Mouse (Mus musculus) kidney, embryonic 14.5 days (tissue): ENCODE results near the gene Rab3c. TPM values are rescaled to one million over a fixed set of nuclear protein-coding genes. Genes with fewer than 3 reads are reported as not detected.

Source experiments
- ATAC-seq: fragments of 200-750 bp; cut with Nextera tagmentation; 2 replicates; pipeline ENCODE4 v1.8.0; 2017; ENCODE audit warnings: moderate number of reproducible peaks, mild to moderate bottlenecking, moderate TSS enrichment, moderate library complexity; ENCODE audit not compliant: low FRiP score, low TSS enrichment
- H3K27ac ChIP-seq: fragments of 300-500 bp; sonication (generic); 2 replicates; pipeline ENCODE4 v1.5.1; 2014; ENCODE audit warnings: low read depth, mild to moderate bottlenecking, low read length, moderate library complexity, mixed read lengths
- H3K27me3 ChIP-seq: fragments of 300-500 bp; sonication (generic); 2 replicates; pipeline ENCODE4 v1.6.1; 2014; ENCODE audit warnings: mild to moderate bottlenecking, low read length; ENCODE audit not compliant: control insufficient read depth, insufficient read depth
- H3K36me3 ChIP-seq: fragments of 300-500 bp; sonication (generic); 2 replicates; pipeline ENCODE4 v1.6.1; 2014; ENCODE audit warnings: low read length, mixed read lengths; ENCODE audit not compliant: control insufficient read depth, insufficient read depth
- H3K4me1 ChIP-seq: fragments of 300-500 bp; sonication (generic); 2 replicates; pipeline ENCODE4 v1.6.1; 2014; ENCODE audit warnings: low read length, mixed read lengths; ENCODE audit not compliant: control insufficient read depth, insufficient read depth
- H3K4me2 ChIP-seq: fragments of 300-500 bp; sonication (generic); replicated peaks from 2 replicates; pipeline ENCODE4 v1.6.1; 2014; ENCODE audit warnings: low read depth, mild to moderate bottlenecking, low read length
- H3K4me3 ChIP-seq: fragments of 300-500 bp; sonication (generic); 2 replicates; pipeline ENCODE4 v1.5.1; 2014; ENCODE audit warnings: mild to moderate bottlenecking, low read length
- H3K9ac ChIP-seq: fragments of 300-500 bp; sonication (generic); 2 replicates; pipeline ENCODE4 v1.6.1; 2014; ENCODE audit warnings: low read depth, mild to moderate bottlenecking, low read length, moderate library complexity
- H3K9me3 ChIP-seq: fragments of 300-500 bp; sonication (generic); 2 replicates; pipeline ENCODE4 v1.6.1; 2016; ENCODE audit warnings: low read length; ENCODE audit not compliant: control insufficient read depth
- WGBS: fragments of 180-500 bp; shearing (Covaris S2); extraction: QIAGEN DNeasy Blood & Tissue Kit; methylation state at CpG from one replicate; pipeline ENCODE4 v1.1.7; 2014; 5-methylcytosine and 5-hydroxymethylcytosine counted together
- polyA plus RNA-seq: library from polyadenylated mRNA; unstranded; fragments of >200 nt; fragmentation: Nextera tagmentation; extraction: Ambion mirVana; gene quantifications from 2 replicates; pipeline ENCODE4 v1.2.1, GENCODE M21; 2014

The Rab3c gene
- not detected in 2 replicates for polyA plus RNA-seq

DNA sequence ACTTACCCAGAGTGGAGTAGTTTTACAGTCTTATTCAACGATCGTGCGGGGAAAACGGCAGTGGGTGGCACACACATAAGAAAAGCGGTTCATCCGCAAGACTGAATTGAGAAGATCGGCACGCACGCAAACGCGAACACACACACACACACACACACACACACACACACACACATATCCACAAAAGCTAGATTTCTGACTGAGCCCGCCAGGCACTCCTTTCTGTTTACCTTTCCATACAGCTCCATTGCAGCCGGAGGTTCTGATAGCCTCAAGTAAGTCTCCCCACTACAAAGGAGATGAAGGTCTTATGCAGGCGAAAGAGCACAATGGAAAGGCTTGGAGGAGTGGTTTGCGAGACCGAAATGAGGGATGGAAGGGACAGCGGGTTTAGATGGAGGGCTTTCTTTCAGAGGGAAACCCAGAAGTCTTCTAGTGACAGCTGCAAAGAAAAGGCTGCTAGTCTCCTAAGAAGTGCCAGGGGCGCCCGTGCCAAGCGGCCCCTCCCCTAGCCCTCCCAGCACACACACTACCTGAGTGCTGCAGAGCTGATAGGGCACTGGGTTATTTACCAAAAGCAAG, at the start of gene Rab3c:
Rab3c (minus strand) TSS at position 434 of the 582 bp plus-strand sequence.
- Histone ChIP-seq H3K27ac (no peak within 1 kb of the TSS), H3K4me1 (no peaks in the 10 kb centered on the region), H3K36me3 (no peaks in the 10 kb centered on the region), H3K4me2 (peak within 1 kb of the TSS; percentile 81), H3K4me3 (peak within 1 kb of the TSS; percentile 39), H3K9me3 (no peaks in the 10 kb centered on the region), H3K9ac (no peak within 1 kb of the TSS), H3K27me3 (no peaks in the 10 kb centered on the region; the same call in 1 of the 2 replicates)
- WGBS: under 1% methylated on average over 20 of the region's 20 CpGs
- peak; percentile 20; the same call in 1 of the 2 replicates for ATAC-seq

DNA sequence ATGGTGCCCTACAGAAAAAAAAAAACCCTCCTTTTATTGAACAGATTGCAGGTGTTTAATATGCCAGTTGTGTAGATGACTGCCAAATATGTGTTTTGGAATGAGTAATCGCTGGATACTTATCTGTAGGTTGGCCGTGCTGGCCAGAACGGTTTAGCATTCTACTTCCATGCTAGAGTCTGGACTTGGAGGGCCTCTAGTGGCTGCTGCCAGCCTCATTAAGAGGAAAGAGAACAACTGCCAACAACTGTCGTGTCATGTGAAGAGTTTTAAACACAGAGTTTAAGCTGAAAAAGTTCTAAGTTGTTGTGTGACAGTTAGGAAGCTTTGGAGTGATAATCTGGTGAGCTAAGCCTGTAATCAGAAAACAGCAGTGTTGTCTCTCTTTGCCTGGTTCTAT, 38.0 kb upstream of the Rab3c start:
- Histone ChIP-seq H3K27ac (no peak overlapping the region), H3K27me3 (no peaks in the 10 kb centered on the region), H3K36me3 (no peaks in the 10 kb centered on the region), H3K9me3 (no peaks in the 10 kb centered on the region), H3K9ac (no peak overlapping the region), H3K4me2 (no peak overlapping the region), H3K4me3 (no peak overlapping the region), H3K4me1 (no peaks in the 10 kb centered on the region)
- 72% methylated on average over 4 of the region's 4 CpGs for WGBS
- no peak for ATAC-seq

DNA sequence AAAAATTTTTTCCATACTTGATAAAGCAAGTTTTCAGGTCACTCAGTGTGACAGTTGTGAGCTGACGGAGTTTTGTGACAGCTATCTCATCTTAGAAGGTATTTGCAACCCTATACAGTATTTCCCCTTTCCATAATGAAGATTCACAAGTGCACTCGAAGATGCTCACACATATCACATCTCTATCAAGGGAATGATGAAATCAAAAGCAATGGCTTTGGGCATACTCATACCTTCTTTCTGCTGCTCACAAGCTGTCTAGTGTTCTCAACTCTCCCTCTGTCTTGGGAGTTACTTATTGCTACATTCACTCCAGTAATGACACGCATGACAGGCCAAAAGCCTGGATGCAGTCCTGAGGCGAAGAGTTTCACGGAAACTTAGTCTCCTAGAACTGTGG, 26.4 kb upstream of the Rab3c start:
- H3K9me3 ChIP-seq: no peaks in the 10 kb centered on the region
- H3K27ac ChIP-seq: no peak overlapping the region
- no peak overlapping the region for H3K9ac ChIP-seq
- H3K36me3 ChIP-seq: no peaks in the 10 kb centered on the region
- H3K4me1 ChIP-seq: no peaks in the 10 kb centered on the region
- H3K27me3 ChIP-seq: no peaks in the 10 kb centered on the region
- no peak overlapping the region for H3K4me3 ChIP-seq
- 78% methylated on average over 5 of the region's 5 CpGs for WGBS
- ATAC-seq: no peak
- no peak overlapping the region for H3K4me2 ChIP-seq

DNA sequence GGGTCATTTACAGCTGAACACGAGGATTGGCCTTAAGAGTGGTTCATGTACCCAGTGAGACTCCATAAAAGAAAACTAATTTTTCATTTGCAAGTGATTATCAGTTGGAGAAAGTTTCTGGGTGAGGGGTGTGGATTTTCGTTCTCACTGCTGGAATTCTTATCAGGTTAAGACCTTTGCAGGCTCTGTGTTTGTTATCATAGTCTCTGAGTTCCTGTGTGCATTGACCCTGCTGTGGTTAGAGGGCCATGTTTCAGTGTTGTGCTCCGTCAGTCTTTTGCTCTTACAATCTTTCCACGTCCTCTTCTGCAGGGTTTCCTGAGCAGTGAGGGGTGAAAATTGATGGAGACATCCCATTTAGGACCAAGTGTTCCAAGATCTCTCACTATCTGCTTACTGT, 16.3 kb upstream of the Rab3c start:
- H3K9ac ChIP-seq: no peak overlapping the region
- no peaks in the 10 kb centered on the region for H3K4me1 ChIP-seq
- H3K9me3 ChIP-seq: no peaks in the 10 kb centered on the region
- no peak overlapping the region for H3K4me3 ChIP-seq
- H3K4me2 ChIP-seq: no peak overlapping the region
- H3K27me3 ChIP-seq: no peaks in the 10 kb centered on the region
- 52% methylated on average over 4 of the region's 4 CpGs for WGBS
- no peaks in the 10 kb centered on the region for H3K36me3 ChIP-seq
- ATAC-seq: no peak
- H3K27ac ChIP-seq: no peak overlapping the region

DNA sequence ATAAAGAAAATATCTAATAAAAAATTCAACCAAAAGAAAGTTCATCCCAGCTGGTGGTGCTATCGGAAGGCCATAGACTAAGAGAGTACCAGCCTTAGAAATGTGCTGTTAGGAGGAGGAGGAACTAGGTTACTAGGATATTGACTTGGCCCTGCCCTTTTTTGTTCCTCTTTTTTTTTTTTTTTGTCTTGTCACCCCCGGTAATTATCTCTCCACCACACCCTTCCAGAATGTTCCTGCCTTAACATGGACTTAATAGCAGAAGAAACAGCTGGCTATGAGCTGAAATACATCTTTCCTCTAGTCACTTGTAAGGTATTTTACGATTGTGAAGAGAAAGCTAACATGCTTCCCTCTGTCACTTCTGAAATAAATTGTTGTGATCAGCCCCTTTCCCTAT, 7.7 kb upstream of the Rab3c start:
- WGBS: 86% methylated on average over 3 of the region's 3 CpGs
- Histone ChIP-seq H3K9me3 (no peaks in the 10 kb centered on the region), H3K9ac (no peak overlapping the region), H3K4me1 (no peaks in the 10 kb centered on the region), H3K4me2 (no peak overlapping the region), H3K27ac (no peak overlapping the region), H3K36me3 (no peaks in the 10 kb centered on the region), H3K27me3 (no peaks in the 10 kb centered on the region), H3K4me3 (no peak overlapping the region)
- ATAC-seq: no peak

DNA sequence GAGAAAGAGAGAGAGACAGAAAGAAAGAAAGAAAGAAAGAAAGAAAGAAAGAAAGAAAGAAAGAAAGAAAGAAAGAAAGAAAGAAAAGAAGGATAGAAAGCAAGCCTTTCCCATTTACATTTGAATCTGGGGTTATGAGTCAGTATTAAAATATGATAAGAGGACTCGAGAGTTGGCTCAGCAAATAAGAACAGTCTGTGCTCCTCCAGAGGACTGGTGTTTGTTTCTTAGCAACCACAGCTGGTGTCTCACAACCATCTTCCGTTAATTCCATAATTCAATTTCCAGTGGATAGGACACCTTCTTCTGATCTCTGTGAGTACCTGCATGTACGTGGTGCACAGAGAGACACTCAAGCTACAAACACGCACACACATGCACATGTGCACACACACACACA, 3.0 kb upstream of the Rab3c start:
- ATAC-seq: no peak
- Histone ChIP-seq H3K4me2 (no peak overlapping the region), H3K36me3 (no peaks in the 10 kb centered on the region), H3K9ac (no peak overlapping the region), H3K4me3 (no peak overlapping the region), H3K27me3 (no peaks in the 10 kb centered on the region; the same call in 1 of the 2 replicates), H3K9me3 (no peaks in the 10 kb centered on the region), H3K27ac (no peak overlapping the region), H3K4me1 (no peaks in the 10 kb centered on the region)
- WGBS: 77% methylated on average over 4 of the region's 4 CpGs

DNA sequence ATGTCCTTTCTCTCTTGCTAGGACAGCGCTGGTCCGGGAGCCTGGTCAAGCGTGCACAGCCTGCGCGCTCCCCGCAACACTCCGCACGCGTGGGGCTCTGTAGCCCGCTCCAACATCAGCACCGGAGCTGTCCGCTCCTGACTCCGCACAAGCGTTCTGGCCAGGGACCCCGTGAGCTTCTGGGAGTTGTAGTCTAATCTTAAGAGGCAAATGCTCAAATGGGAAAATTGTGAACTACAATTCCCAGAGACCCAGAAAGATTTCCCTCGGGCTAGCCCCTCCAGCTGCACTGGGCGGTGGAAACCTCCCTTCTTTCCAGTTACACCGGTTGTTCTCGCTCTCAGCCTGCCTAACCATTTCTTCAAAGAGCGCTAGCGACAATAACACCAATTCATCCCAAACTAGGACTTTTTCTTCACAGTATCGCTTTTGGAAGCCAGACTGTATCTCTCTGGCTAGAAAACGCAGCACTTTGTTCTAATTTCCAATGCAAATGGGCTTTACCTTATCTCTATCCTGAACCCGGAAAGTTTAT, 701 bp downstream of the Rab3c start:
- Histone ChIP-seq H3K4me1 (no peaks in the 10 kb centered on the region), H3K4me3 (peak overlapping the region; percentile 39), H3K9ac (no peak overlapping the region), H3K4me2 (peak overlapping the region; percentile 81), H3K27ac (no peak overlapping the region), H3K9me3 (no peaks in the 10 kb centered on the region), H3K36me3 (no peaks in the 10 kb centered on the region), H3K27me3 (no peaks in the 10 kb centered on the region; the same call in 1 of the 2 replicates)
- under 1% methylated on average over 24 of the region's 24 CpGs for WGBS
- ATAC-seq: peak; percentile 100

DNA sequence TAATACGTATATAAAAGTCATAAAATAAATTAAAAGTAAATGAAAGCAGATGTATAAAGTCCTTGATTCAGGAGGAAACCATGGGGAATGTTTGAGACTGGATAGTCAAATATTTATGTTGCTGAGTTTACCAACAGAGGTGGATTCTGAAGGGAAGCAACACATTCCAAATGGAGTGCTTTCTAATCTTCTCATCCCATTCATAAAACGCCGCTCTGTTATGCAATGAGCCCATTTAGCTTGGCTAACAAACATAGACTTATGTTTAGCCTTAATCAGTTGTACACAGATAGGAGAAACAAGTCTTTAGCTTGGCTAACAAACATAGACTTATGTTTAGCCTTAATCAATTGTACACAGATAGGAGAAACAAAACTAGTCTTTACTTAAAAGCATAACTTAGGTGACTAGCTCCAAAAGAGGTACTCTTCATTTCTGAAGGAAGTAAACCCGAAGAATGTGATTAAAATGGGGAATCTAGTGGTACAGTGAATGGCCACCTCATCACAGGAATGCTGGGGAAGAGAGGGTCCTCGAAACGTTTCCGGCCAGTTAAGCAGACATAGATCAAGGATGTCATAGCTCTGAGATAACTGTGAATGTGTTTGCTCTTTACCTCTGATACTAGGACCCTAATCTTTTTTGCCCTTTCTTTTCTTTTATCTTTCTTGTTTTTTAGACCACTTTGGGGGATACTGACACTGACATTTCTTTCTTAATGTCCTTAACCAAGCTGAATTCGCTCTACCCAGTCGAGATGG, 1.6 kb downstream of the Rab3c start:
- ATAC-seq: no peak
- Histone ChIP-seq H3K27ac (no peak overlapping the region), H3K9me3 (no peaks in the 10 kb centered on the region), H3K4me1 (no peaks in the 10 kb centered on the region), H3K36me3 (no peaks in the 10 kb centered on the region), H3K4me3 (no peak overlapping the region), H3K4me2 (no peak overlapping the region; the same call in 1 of the 2 replicates), H3K27me3 (no peaks in the 10 kb centered on the region; the same call in 1 of the 2 replicates), H3K9ac (no peak overlapping the region)
- WGBS: 62% methylated on average over 9 of the region's 9 CpGs

DNA sequence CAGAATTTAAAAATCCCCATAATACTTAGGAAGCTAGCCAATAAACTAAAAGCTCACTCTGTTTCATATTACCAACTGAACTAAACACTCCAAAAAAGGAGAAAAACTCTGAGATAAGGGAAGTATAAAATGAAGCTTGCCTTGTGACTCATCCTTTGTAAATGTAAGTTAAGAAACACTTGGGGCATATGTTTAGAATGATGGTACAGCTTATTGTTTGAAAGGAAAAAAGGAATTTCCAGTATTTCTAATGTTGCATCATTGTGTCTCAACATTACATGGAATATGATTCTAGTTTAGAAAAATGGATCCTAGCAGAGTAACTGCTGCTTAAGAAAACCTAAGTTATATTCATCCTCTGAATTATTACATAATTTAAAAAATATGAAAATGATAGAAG, 3.1 kb downstream of the Rab3c start:
- Histone ChIP-seq H3K4me1 (no peaks in the 10 kb centered on the region), H3K4me2 (no peak overlapping the region), H3K36me3 (no peaks in the 10 kb centered on the region), H3K27ac (no peak overlapping the region), H3K27me3 (no peaks in the 10 kb centered on the region; the same call in 1 of the 2 replicates), H3K9ac (no peak overlapping the region), H3K4me3 (no peak overlapping the region), H3K9me3 (no peaks in the 10 kb centered on the region)
- ATAC-seq: no peak
